Mouse (Mus musculus): ENCODE data around the gene Vmn1r198. TPM values are rescaled to one million over a fixed set of nuclear protein-coding genes. Genes with fewer than 3 reads are reported as not detected.

The Vmn1r198 gene
- not detected for total RNA-seq (2023)

GRCm38 (mm10) chr13:22350064-22350463 is at the start of gene Vmn1r198:
Gene Vmn1r198 (plus strand): TSS chr13:22350364.

GRCm38 (mm10) chr13:22324289-22324688 is 25.9 kb upstream of the Vmn1r198 start, which contains the start of gene Vmn1r197:
Gene Vmn1r197 (plus strand): TSS chr13:22324589.

GRCm38 (mm10) chr13:22379518-22379917 is 29.4 kb downstream of the Vmn1r198 start, which contains the start of gene Vmn1r199:
Gene Vmn1r199 (plus strand): TSS chr13:22379818.

GRCm38 (mm10) chr13:22390073-22390472 is 39.9 kb downstream of the Vmn1r198 start, which contains the start of gene Vmn1r200:
Gene Vmn1r200 (plus strand): TSS chr13:22390373.

Other genes with a start within 250 kb of the Vmn1r198 start
- gene Vmn1r189, start 244.5 kb upstream of the Vmn1r198 start, total RNA-seq (2023), result not detected
- gene Vmn1r191, start 166.4 kb upstream of the Vmn1r198 start, total RNA-seq (2023), result not detected
- not detected for gene Vmn1r192, start 159.2 kb upstream of the Vmn1r198 start, total RNA-seq (2023)
- gene Vmn1r193, start 127.2 kb upstream of the Vmn1r198 start, total RNA-seq (2023), result not detected
- gene Vmn1r194, start 106.1 kb upstream of the Vmn1r198 start, total RNA-seq (2023), result not detected
- not detected for gene Vmn1r195, start 79.8 kb upstream of the Vmn1r198 start, total RNA-seq (2023)
- gene Vmn1r196, start 60.4 kb upstream of the Vmn1r198 start, total RNA-seq (2023), result not detected
- not detected for gene Vmn1r197, start 25.8 kb upstream of the Vmn1r198 start, total RNA-seq (2023)
- not detected for gene Vmn1r199, start 29.5 kb downstream of the Vmn1r198 start, total RNA-seq (2023)
- not detected for gene Vmn1r200, start 40.0 kb downstream of the Vmn1r198 start, total RNA-seq (2023)
- gene Vmn1r201, start 121.6 kb downstream of the Vmn1r198 start, total RNA-seq (2023), result not detected
- not detected for gene Vmn1r202, start 155.0 kb downstream of the Vmn1r198 start, total RNA-seq (2023)
- not detected for gene Vmn1r203, start 167.8 kb downstream of the Vmn1r198 start, total RNA-seq (2023)
- not detected for gene Vmn1r204, start 202.8 kb downstream of the Vmn1r198 start, total RNA-seq (2023)
- gene Vmn1r205, start 242.6 kb downstream of the Vmn1r198 start, total RNA-seq (2023), result not detected